Mouse (Mus musculus): ENCODE results near the gene Ptpn11. TPM values are rescaled to one million over a fixed set of nuclear protein-coding genes. Genes with fewer than 3 reads are reported as not detected.
"Not testable (repeated sequence)": the region's sequence is repeated elsewhere in the genome, so short reads cannot be mapped to it uniquely, and the experiment has no call there.

The Ptpn11 gene
- polyA plus RNA-seq, 1 experiment from 2014 or later = 15.8 TPM

- Histone ChIP-seq H3K9ac (no peak overlapping the region), H3K4me1 (peaks cover 42% of the 10 kb centered on the region), H3K4me3 (no peak overlapping the region), H3K9me3 (replicated peaks) (no peaks in the 10 kb centered on the region), H3K4me2 (no peak overlapping the region), H3K27ac (no peak overlapping the region), H3K27me3 (replicated peaks) (no peaks in the 10 kb centered on the region), H3K36me3 (peaks cover 62% of the 10 kb centered on the region)
- ATAC-seq = no peak
- 87% methylated on average over 6 of the region's 6 CpGs for WGBS (ENCODE audit: insufficient replicate concordance)
Measured at GRCm38 (mm10) chr5:121212108-121212507, 20.9 kb upstream of the Ptpn11 start.

- no peaks in the 10 kb centered on the region for H3K27me3 ChIP-seq (replicated peaks)
- no peak overlapping the region for H3K4me2 ChIP-seq
- H3K4me1 ChIP-seq = peaks cover 44% of the 10 kb centered on the region
- H3K9me3 ChIP-seq (replicated peaks) = no peaks in the 10 kb centered on the region
- H3K36me3 ChIP-seq = peaks cover 78% of the 10 kb centered on the region
- peak overlapping the region; percentile 10 for H3K27ac ChIP-seq
- no peak for ATAC-seq
- H3K4me3 ChIP-seq = no peak overlapping the region
- no peak overlapping the region for H3K9ac ChIP-seq
- 78% methylated on average over 1 of the region's 1 CpGs for WGBS (ENCODE audit: insufficient replicate concordance)
Measured at GRCm38 (mm10) chr5:121210601-121210924, 19.4 kb upstream of the Ptpn11 start.

- Histone ChIP-seq H3K4me1 (peaks cover 41% of the 10 kb centered on the region), H3K4me2 (no peak overlapping the region), H3K4me3 (no peak overlapping the region), H3K9ac (no peak overlapping the region), H3K27ac (0 out of 2 replicates have a peak overlapping the region, but pooled peaks have one; percentile 10), H3K36me3 (peaks cover 80% of the 10 kb centered on the region), H3K27me3 (replicated peaks) (no peaks in the 10 kb centered on the region), H3K9me3 (replicated peaks) (no peaks in the 10 kb centered on the region)
- WGBS (ENCODE audit: insufficient replicate concordance) = 83% methylated on average over 9 of the region's 9 CpGs
- no peak for ATAC-seq
Measured at GRCm38 (mm10) chr5:121209755-121210600, 18.8 kb upstream of the Ptpn11 start.

DNA sequence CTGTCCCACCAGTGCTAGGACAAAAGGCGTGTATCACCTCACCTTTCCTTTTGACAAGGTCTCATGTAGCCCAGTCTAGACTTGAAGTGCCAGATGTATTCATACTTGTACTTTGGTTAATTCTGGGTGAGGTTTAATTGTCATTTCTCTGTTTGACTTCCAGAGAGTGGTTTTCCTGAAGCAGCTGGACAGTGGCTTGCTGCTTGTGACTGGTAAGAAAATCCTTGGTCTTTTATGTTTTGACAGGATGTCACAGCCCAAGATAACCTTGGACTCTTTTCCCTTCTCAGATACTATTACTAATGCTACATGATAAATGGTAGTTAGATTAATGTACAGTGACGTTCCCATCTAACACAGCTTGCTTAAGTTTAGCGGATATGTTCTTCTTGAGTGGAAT is 15.8 kb upstream of the Ptpn11 start:
- H3K36me3 ChIP-seq = peaks cover 67% of the 10 kb centered on the region
- ATAC-seq = no peak
- H3K4me2 ChIP-seq = peak overlapping the region; percentile 82
- peak overlapping the region; percentile 98 for H3K9ac ChIP-seq
- 75% methylated on average over 3 of the region's 3 CpGs for WGBS (ENCODE audit: insufficient replicate concordance)
- H3K4me1 ChIP-seq = peaks cover 41% of the 10 kb centered on the region
- peak overlapping the region; percentile 81 for H3K27ac ChIP-seq
- peak overlapping the region; percentile 98 for H3K4me3 ChIP-seq
- no peaks in the 10 kb centered on the region for H3K9me3 ChIP-seq (replicated peaks)
- no peaks in the 10 kb centered on the region for H3K27me3 ChIP-seq (replicated peaks)

- Histone ChIP-seq H3K4me2 (peak overlapping the region; percentile 82), H3K27me3 (replicated peaks) (no peaks in the 10 kb centered on the region), H3K4me1 (peaks cover 42% of the 10 kb centered on the region), H3K9me3 (replicated peaks) (no peaks in the 10 kb centered on the region), H3K36me3 (peaks cover 62% of the 10 kb centered on the region), H3K9ac (peak overlapping the region; percentile 98), H3K4me3 (peak overlapping the region; percentile 98), H3K27ac (peak overlapping the region; percentile 81)
- no peak for ATAC-seq
- WGBS (ENCODE audit: insufficient replicate concordance) = 70% methylated on average over 9 of the region's 9 CpGs
Measured at GRCm38 (mm10) chr5:121206540-121206939, 15.3 kb upstream of the Ptpn11 start.

- not testable (repeated sequence) for H3K9me3 ChIP-seq (replicated peaks); ATAC-seq; H3K27me3 ChIP-seq (replicated peaks)
- Histone ChIP-seq H3K9ac (peak overlapping the region; percentile 98), H3K36me3 (peaks cover 53% of the 10 kb centered on the region), H3K4me1 (peaks cover 43% of the 10 kb centered on the region), H3K27ac (peak overlapping the region; percentile 81), H3K4me2 (peak overlapping the region; percentile 82), H3K4me3 (peak overlapping the region; percentile 98)
- 39% methylated on average over 8 of the region's 10 CpGs for WGBS (ENCODE audit: insufficient replicate concordance)
Measured at GRCm38 (mm10) chr5:121205537-121206130, 14.4 kb upstream of the Ptpn11 start.

DNA sequence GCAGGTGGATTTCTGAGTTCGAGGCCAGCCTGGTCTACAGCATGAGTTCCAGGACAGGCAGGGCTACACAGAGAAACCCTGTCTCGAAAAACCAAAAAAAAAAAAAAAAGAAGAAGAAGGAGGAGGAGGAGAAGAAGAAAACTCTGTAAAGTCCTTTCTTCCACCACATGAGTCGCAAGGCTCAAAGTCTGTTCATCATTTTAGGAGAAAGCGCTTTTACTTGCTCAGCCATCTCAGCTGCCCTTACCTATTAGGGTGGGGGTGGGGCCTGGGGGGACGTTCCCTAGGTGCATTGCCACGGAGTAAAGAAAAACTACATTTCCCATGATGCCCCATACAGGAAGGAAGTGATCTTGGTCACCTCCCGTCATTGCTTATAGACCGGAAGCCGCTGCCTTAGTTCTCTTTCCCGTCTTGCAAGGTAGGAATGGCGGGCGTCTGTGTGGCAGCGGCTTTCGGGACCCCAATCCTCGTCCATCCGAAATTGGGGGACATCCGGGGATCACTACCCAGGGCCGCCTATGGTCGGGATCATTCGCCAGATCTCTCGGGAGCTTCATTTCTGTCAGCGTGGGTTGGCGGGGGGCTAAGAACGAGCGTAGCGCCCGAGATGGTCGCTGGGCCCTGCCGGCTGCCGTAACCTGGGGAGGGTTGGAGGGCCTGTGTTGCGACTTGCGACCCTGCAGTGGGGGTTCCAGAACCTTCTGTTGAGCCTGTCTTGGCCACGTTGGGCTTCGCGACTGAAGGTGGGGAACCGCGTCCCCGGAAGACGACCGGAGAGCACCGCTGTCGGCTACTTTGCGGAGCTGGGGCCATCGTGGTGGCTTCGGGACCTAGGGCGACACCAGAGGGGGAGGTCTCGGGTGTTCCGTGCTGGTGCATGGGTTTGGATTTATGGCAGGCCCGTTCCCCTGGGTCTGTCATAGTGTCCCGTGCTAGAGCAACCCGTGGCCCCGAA is 13.2 kb upstream of the Ptpn11 start, which contains the start of gene Rpl6:
Gene Rpl6, plus strand, starts transcription at position 350 of the 958 bp plus-strand sequence.
- 2% methylated on average over 52 of the region's 52 CpGs for WGBS (ENCODE audit: insufficient replicate concordance)
- Histone ChIP-seq H3K27me3 (replicated peaks) (no peaks in the 10 kb centered on the region), H3K9ac (peak within 1 kb of the TSS; percentile 98), H3K4me3 (peak within 1 kb of the TSS; percentile 98), H3K27ac (peak within 1 kb of the TSS; percentile 81), H3K36me3 (peaks cover 41% of the 10 kb centered on the region), H3K9me3 (replicated peaks) (no peaks in the 10 kb centered on the region), H3K4me2 (peak within 1 kb of the TSS; percentile 82), H3K4me1 (peaks cover 43% of the 10 kb centered on the region)
- peak; percentile 84 for ATAC-seq

- H3K9me3 ChIP-seq (replicated peaks) = no peaks in the 10 kb centered on the region
- ATAC-seq = no peak
- no peaks in the 10 kb centered on the region for H3K27me3 ChIP-seq (replicated peaks)
- peaks cover 48% of the 10 kb centered on the region for H3K4me1 ChIP-seq
- no peak overlapping the region for H3K4me2 ChIP-seq
- WGBS (ENCODE audit: insufficient replicate concordance) = 77% methylated on average over 1 of the region's 1 CpGs
- no peak overlapping the region for H3K9ac ChIP-seq
- no peak overlapping the region for H3K4me3 ChIP-seq
- H3K27ac ChIP-seq = no peak overlapping the region
- peaks cover 22% of the 10 kb centered on the region for H3K36me3 ChIP-seq
Measured at GRCm38 (mm10) chr5:121202467-121202866, 11.3 kb upstream of the Ptpn11 start.

- ATAC-seq = no peak
- H3K27me3 ChIP-seq (replicated peaks) = no peaks in the 10 kb centered on the region
- 37% methylated on average over 3 of the region's 3 CpGs for WGBS (ENCODE audit: insufficient replicate concordance)
- peaks cover 14% of the 10 kb centered on the region for H3K36me3 ChIP-seq
- no peak overlapping the region for H3K4me3 ChIP-seq
- peaks cover 48% of the 10 kb centered on the region for H3K4me1 ChIP-seq
- no peak overlapping the region for H3K9ac ChIP-seq
- no peaks in the 10 kb centered on the region for H3K9me3 ChIP-seq (replicated peaks)
- peak overlapping the region; percentile 68 for H3K27ac ChIP-seq
- H3K4me2 ChIP-seq = no peak overlapping the region
Measured at GRCm38 (mm10) chr5:121201739-121202138, 10.5 kb upstream of the Ptpn11 start.

DNA sequence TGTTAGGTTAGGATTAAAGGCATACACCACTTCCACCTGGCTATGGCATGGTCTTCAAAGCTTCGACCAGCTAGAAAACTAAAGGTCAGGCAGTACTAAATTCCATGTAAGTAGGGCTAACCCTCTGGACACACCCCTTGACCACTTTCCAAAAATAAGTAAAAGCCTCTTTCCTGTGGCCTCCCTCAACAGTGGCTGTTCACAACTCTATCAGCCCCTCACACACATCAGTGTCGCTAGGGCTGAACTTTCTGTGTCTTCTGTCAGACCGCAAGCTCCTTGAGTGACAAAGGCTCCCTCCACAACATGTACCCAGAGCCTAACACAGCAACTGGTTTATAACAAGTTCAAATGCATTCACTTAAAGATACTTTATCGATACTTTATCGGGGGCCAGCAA is 7.2 kb upstream of the Ptpn11 start:
- Histone ChIP-seq H3K27me3 (replicated peaks) (no peaks in the 10 kb centered on the region), H3K36me3 (no peaks in the 10 kb centered on the region), H3K27ac (peak overlapping the region; percentile 74), H3K4me1 (peaks cover 59% of the 10 kb centered on the region), H3K9me3 (replicated peaks) (no peaks in the 10 kb centered on the region), H3K9ac (peak overlapping the region; percentile 51), H3K4me3 (no peak overlapping the region), H3K4me2 (peak overlapping the region; percentile 30)
- ATAC-seq = peak; percentile 38
- WGBS (ENCODE audit: insufficient replicate concordance) = 19% methylated on average over 5 of the region's 5 CpGs

DNA sequence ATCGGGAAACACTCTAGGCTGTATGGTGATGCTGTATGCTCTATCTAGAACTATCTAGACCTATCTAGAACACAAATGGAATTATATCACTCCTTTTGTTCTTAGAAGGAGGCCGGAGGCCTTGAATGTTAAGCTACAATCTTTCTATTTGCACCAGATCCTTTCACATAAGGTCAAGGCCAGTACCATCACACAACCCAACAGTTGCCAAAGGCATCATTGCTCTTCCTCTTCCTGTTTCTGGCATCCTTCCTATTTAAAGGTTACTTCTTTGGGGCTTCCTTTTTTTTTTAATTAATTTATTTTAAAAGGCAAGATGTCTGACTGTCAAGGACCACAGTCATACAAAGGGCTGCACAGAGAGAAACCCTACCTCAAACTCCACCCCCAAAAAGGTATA is 6.1 kb upstream of the Ptpn11 start:
- no peaks in the 10 kb centered on the region for H3K9me3 ChIP-seq (replicated peaks)
- peaks cover 70% of the 10 kb centered on the region for H3K4me1 ChIP-seq
- H3K9ac ChIP-seq = peak overlapping the region; percentile 6; the same call in 1 of the 2 replicates
- no peaks in the 10 kb centered on the region for H3K36me3 ChIP-seq
- H3K27ac ChIP-seq = peak overlapping the region; percentile 74
- no peak for ATAC-seq
- no peak overlapping the region for H3K4me2 ChIP-seq
- WGBS (ENCODE audit: insufficient replicate concordance) = 76% methylated on average over 2 of the region's 2 CpGs
- H3K27me3 ChIP-seq (replicated peaks) = no peaks in the 10 kb centered on the region
- H3K4me3 ChIP-seq = no peak overlapping the region
